Mouse (Mus musculus) cerebellum, adult 11-12 months (tissue): ENCODE results near the gene Ecsit.

ENCODE experiments used
- DNase-seq: peaks from one replicate; pipeline ENCODE4 v3.0.0; 2022

Gene Ecsit

DNA sequence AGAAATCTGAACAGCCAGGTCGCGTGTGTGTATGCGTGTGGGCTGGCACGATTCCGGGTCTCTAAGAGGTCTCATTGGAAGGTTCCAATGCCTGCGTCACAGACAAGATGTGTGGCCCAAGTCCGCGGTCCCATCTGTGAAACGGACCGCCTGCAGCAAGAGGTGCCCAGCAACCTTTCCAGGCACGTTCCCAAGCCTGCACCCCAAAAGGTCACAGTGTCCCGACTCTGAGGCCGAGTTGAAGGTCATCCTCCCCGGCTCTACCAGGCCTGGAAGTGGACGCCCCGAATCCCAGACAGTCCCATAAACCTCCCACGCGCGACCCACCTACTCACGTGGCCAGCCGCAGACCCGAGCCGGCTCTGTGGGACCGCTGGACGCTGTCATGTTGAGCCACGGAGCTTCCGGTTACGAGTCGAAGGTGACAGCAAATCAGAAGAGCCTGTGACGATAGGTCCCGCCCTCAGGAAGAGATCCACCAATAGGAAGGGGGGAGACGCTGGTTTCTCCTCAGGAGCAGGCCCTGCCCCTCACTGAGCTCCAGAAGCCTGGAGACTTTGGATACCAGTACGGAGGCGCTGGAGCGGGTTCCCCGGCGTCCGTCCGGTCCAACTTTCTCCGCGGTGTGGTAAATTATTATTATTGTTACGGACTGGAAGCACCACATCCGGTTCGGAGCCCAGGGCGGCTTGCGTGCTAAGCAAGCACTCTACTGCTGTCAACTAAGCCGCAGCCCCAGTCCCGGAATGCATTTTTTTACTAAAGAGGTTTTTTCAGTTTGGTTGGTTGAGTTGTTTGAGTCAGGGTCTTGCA is at the start of gene Ecsit:
Gene Ecsit, minus strand, starts transcription at position 417 of the 813 bp plus-strand sequence.
- DNase-seq: peak; percentile 97

DNA sequence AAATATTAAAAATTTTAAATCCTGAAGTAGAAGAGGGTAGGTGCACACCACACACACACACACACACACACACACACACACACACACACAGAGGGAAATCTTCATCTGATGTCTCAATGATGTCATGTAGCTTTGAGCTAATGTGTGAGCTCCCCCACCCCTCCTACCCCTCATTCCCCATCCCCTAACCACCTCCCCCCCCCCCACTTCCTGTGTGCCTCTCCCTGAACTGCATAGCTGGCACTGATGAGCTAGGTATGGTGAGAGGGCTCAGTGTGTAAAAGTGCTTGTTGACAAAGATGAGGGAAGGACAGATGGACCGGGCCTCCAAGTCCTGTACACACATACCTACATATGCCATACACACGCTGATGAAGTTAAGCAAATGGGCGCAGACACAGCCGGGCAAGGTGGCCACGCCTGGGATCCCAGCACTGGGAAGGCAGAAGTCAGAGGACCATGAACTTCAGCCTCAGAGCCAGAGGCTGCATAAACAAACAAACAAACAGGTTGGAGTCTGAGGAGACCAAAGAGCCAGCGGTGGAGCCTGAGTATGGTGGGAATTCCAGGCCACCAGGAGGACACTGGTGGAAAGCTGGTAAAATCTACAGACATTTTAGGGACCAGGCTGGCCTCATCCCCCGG is 49.1 kb upstream of the Ecsit start:
- no peak for DNase-seq

DNA sequence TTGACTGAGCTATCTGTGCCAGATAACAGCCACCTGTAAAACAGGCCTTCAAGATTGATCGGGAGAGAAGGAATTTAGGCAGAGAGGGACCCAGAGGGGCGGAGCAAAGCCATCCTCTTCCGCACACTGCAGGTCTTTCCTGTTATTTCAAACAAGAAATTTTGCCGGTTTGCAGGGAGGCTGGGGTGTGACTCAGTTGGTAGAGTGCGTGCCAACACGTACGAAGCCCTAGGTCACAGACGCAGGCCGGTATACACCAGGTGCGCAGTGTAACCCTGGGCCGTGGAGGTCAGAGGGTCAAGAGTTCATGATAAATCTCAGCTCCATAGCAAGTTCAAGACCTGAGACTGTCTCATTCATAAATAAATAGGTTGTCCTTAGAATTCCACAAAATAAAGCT is 47.0 kb upstream of the Ecsit start:
- no peak for DNase-seq

DNA sequence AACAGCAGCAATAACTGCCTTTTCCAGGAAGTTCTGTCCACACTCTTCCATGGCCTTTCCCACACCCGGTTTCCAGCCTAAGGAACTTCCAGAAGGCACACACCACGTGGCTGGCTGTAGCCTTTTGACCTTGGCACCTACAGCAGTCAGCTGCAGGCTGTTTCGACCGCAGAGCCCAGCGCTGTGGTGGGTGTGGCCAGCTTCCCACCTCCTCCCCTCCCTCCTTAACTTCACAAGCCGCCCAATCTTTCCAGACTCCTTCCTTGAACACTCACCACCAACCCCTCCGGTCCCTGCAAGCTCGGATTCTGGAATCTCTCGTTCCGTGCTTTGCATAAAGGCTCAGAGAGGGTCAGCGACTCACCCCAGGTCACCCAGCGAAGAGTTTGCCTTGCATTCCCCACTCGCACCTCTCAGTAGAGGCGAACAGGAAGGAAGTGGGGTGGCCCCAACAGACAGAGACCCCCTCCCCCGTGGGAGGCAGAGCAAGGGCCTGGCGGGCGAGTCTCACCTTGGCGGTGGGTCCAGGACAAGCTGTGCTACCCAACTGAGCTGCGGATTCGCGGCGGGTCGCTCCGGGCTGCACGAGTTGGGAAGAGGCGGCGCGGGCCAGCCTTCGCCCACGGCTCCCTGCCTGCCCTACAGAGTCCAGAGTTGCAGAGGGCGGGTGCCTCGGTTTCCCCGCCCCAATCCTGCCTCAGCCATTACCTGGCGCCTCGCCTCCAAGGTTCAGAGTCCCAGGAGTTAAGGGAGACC is 46.2 kb upstream of the Ecsit start:
- no peak for DNase-seq

DNA sequence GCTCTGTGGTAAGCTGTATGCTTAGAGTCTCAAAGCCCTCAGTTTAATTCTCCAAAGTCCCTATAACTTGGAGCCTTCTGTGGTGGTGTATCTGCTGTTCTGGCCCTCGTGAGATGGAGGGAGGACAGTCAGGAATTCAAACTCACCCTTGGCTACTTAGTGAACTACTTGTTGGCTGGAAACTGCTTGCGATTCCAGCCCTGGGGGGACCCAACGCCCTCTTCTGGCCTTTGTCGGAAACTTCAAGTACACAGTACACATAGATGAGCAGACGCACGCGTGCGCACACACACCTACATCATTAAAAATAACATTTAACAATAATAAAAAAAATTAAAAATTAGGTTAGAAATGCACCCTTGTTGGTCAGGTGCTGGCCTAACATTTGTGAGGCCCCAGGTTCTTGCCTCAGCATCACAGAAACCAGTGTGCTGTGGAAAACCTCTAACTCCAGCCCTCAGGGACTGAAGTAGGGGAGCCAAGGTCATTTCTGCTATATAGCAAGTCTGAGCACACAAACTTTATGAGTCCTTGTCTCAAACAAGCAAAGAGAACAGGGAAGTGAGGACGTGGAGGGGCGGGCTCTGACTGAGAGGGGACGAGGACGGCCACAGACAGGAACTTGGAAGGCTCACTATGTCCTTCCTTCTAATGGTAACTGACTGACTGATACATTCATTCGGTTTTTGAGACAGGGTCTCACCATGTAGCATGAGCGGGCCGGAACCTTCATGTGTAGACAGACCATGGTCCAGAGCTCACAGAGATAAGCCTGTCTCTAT is 40.2 kb upstream of the Ecsit start:
- DNase-seq: no peak

DNA sequence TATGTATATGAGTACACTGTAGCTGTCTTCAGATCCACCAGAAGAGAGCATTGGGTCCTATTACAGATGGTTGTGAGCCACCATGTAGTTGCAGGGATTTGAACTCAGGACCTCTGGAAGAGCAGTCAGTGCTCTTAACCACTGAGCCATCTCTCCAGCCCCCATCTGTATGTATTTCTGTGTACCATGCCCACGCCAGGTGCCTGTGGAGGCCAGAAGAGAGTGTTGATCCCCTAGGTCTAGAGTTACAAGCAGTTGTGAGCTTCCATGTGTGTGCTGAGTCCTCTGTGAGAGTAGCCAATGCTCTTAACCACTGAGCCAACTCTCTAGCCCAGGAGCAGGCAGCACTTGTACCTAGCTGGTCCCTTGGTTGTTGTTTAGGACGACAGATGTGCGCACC is 38.9 kb upstream of the Ecsit start:
- no peak for DNase-seq

DNA sequence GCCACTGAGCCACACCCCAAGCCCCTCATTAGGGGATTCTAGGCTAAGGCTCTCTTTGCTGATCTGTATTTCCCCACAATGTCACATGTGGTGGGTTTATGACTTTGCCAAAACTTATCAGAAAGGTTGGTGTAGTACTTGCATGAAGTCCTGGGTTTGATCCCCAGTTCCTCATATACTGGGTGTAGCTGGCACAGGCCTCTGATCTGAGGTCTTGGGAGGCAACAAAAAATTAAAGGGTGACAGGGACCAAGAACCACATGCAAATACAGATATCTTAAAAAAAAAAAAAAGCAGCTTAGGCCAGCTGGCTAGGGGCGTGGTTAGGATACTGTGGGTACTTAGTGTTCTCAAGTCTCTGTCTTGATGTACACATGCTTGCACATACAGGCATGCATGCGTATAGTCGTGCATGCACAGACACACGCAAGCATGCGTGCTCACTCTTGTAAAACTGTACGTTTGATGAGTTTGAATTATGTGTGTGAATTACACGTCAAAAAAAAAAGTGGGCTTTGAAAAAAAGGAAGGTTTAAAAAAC is 37.9 kb upstream of the Ecsit start:
- DNase-seq: no peak

DNA sequence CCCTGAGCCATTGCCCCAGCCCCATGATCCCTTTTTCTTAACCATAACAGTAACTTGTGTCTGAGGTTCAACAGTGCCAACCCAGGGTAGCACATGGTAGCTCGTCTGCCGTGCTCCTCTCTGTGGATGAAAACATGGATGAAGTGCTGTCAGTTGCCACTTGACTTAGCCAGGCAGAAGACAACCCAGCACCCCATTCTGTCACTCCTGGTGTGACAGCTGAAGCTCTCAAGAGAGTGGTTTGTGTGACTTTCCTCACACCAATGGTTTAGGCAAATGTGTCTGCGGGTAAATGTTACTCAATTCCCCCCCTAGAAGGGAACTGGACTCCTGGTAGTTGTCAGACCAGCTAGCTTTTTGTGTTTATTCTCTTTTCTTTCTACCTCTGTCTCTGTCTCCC is 36.8 kb upstream of the Ecsit start:
- no peak for DNase-seq

DNA sequence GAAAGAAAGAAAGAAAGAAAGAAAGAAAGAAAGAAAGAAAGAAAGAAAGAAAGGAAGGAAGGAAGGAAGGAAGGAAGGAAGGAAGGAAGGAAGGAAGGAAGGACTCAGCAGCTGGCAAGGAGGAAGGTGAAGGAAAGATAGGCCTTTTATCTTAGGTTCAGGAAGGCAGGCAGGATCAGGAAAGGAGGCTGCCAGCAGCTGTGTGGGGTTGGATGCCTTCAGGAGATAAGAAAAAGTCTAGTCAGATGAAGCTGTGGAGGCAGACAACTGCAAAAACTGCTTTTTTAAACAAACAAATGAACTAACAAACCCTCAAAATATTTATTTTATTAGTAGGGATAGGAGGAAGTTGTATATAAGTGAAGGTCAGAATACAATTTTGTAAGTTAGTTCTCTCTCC is 36.3 kb upstream of the Ecsit start:
- DNase-seq: no peak

DNA sequence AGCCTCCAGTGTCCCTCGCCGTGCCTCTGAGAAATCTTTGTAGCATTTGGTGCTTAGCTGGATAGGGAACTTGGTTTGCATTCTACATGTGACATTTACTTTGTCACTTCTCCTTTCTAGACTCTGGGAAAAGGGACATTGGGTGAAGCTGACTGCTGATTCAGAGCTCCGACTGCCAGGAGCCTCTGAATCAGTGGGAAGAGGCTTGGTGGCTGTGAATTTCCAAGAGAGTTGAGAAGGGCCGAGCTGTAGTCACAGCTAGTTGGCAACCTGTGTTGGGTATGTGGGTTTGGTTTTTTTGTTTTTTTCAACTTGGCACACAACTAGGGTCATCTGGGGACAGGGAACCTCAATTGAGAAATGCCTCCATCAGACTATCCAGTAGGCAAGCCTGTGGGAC is 34.3 kb upstream of the Ecsit start:
- no peak for DNase-seq

DNA sequence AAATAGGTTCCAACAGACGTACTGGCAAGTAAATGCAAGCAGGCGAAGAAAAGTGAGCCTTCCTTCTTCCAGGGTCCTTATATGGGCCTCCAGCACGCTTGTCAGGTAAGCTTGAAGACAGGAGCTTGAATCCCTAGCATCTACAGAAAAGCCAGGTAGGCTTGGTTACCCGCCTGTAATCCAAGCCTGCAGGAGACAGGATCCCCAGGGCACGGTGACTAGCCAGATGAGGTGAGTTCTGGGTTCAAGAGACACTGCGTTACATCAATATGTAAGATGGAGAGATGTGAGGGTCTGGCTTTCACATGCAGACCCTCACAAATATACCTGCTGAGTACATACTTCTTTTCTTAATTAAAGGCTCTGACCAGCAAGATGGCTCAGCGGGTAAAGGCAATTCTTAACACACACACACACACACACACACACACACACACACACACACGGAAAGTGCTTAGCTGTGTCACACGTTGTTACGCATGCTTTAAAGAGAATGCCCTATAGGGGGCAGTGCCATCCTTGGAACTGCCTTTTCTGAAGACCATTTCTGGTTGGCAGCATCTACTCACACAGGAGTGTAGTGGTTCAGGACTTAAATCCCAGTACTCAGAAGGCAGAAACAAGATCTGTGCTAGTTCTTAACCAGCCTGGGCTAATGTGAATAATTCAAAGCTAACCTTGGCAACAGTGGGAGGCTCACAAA is 32.7 kb upstream of the Ecsit start:
- peak; percentile 68 for DNase-seq

DNA sequence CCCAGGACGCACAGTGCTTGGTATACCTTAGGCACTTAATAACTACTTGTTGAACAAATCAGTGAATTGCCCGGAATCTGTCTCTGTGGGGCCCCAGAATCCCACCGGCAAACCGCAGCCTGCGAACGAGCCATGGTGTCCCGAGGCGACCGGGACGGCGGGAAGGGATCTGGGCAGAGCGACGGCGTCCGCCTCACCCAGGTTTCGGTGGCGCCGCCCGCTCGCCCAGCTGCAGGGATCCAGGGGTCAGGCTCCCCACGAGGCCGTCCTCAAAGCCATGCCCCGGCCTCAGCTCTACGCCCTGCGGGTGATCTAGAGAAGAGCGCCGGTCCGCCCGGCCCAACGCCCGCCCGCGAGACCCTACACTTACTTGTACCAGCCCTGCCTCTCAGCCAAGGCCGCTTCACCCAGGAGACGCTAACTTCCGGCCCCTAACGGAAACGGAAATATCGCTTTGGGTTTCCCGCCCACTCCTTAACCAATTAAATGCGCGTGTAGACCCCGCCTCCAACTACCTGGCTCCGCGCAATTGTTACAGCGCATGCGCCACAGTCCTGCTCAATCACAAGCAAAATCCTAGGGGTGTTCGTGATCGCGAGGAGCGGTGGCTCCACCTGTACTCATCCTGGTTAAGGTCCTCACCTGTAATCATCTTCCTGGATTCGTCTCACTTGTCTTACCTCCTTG is 31.6 kb upstream of the Ecsit start, which contains the start of gene Elof1:
Gene Elof1, minus strand, starts transcription at position 433 of the 687 bp plus-strand sequence.
- peak; percentile 97 for DNase-seq

DNA sequence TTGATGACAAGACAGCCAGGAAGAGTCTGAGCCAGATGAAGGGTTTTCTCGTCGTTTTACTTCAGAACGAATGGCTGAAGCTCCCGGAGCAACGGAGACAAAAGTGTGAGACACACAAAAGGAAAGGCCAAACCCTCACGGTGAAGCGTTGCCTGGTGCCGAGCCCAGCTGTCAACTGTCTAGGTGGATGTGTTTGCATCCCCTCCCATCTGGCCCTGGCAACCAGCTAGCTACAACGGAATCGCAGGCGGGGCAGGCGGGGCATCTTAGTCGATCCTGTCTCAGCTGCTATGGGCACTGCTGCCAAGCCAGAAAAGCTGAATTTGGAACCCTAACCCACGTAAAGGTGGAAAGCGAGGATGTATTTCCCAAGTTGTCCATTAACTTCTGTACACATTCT is 30.8 kb upstream of the Ecsit start:
- peak; percentile 34 for DNase-seq

DNA sequence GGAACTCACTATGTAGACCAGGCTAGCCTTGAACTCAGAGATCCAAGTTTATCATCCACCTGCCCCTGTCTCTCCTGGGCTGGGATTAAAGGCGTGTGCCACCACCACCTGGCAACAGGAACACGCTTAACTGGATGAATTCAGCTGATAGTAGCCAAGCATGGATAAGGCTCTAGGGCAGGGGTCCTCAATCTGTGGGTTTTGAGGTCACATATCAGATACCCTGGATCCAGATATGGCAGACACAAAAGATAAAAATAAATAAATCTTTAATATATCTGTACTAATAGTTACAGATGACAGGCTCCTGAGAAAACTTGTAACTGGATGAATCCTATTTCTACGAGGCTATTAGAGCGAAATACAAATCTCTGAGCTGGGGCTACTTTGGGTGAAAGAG is 30.4 kb upstream of the Ecsit start:
- no peak for DNase-seq

DNA sequence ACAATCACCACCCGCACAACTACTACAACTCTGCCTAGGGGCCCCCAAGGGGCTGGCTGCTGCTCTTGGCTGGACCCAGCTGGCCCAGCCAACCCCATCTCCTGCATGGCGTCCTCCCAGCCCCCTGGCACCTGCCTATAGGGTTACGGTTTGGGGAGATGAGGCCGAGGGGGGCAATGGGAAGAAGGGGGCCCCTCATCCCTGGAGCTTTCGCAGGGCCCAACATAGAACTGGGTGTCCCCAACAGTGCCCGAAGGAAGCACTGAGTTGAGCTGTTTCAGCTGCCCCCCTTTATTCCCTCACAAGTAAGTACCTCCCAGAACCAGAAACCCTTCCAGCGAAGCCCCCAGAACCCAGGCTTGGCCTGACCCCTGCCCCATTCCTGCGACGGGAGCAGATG is 23.0 kb upstream of the Ecsit start:
- no peak for DNase-seq

DNA sequence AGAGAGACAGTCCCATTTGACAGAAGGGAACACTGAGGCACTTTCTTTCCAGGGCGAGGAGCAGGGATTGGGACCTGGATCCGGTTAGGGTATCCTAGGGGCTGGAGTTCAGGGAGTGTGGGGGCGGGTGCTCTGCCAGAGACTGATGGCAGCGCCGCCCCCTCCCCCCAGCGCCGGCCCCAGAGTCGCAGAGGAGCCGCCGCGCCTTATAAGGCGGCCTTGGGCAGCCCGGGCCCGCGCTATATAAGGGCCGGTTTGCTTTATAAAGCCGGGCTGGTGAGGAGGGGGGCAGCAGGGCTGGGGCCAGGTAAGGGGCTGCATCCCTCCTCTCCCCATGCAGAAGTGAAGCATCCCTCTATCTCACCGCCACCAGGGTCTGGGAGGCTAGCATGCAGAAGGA is 14.7 kb upstream of the Ecsit start:
- DNase-seq: no peak

DNA sequence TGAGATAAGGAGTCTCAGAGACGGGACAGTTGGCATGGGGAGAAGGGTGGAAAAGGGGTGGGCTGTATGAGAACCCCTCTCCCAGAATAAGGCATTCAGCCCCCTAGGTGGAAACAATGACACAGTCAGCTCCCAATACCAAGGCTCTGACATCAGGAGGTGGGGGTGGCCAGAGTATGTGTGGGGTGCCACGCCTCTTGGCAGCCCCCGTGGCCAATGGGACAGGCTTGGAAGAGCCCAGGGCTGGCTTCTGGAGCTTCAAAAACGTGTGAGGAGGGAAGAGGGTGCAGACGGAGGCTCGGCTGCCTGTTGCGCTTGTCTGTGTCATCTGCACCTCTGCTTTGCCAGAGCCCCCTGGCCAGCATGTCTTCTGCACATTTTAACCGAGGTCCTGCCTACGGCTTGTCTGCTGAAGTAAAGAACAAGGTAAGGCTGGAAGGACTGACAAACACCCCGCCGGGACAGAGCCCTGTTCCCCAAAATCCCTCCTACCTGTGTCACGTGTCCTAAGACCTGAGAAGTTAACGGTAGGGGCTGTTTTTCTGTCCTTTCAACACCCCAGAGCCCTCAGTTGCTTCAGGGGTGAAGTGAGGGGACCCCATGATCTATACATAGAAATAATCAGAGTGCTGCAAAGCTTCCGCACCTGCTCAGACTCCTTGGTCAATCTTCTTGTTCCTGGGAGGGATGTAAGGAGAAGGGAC is 13.9 kb upstream of the Ecsit start, which contains the start of gene Cnn1:
Gene Cnn1, plus strand, starts transcription at position 224 of the 704 bp plus-strand sequence.
- no peak for DNase-seq

DNA sequence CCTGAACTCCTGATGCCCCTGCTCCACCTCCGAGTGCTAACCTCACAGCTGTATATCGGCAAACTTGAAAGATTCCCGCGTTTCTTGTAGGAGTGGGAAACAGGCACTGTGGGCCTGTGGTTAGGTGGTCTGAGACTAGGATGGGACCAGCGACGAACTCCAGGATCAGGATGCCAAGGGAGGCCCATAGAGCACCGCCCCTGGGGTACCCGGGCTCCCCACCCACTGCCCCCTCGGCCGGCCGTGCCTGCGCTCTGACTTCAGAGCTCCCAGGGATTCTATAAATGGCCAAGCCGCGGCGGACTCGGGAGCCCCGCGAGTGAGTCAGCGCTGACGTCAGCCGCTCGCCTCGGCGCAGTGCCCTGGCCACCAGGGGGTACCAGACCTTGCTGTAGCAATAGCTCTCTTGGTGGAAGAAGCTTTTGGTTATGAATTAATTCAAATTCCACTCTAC is 10.6 kb upstream of the Ecsit start:
- DNase-seq: peak; percentile 78

DNA sequence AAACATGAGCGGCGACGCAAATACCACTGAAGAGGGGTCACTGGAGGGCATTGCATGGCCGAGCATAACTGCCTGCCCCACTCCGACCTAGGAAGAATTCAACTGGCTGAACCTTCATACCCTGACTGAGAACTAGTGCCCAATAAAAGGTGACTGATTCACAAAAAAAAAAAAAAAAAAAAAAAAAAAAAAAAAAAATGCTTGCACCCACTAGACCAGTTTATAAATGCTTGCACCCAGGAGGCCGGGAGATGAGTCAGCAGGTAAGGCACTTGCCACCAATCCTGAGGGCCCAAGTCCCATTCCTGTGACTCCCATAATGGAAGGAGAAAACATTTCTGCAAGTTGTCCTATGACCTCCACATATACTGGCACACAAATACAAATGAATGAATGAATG is 7.5 kb upstream of the Ecsit start:
- DNase-seq: no peak

DNA sequence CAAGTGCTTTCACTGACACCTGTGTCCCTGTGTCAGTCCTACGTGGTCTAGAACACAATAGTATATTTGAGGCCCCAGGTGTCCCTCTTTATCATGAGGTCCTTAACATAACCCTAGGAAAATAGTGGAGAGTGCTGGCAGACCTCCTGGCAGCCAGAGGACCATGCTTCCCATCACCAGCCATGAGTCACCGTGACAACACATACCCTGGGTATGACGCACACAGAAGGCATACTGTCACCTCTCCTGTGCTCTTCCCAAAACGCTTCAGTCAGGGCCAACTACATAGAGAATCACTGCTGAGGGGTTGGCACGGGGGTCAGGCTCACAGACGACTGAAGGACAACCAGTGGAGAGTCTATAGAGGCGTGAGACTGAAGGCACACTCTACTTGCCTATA is 4.7 kb upstream of the Ecsit start:
- no peak for DNase-seq

DNA sequence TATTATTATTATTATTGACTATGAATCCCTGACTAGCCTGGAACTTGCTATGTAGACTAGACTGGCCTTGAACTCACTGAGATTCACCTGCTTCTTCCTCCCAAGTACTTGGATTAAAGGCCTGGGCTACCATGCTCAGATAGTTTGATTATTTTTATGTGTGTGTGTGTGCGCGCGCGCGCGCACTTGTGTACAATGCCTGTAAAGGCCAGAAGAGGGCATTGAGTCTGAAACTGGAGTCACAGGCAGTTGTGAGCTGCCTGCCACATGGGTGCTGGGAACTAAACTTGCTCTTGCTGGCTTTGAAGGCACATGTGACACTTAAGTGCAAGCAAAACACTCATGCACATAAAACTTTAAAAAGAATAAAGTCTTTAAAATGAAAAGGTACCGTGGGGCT is 4.0 kb upstream of the Ecsit start:
- no peak for DNase-seq
